Mouse (Mus musculus) lung, postnatal 10 days (tissue): ENCODE data around the gene Rin2.
A peak's percentile ranks its signal among the peaks of the same experiment; 100 is the strongest.
"Not testable (repeated sequence)": the region's sequence is repeated elsewhere in the genome, so short reads cannot be mapped to it uniquely, and the experiment has no call there.

Experiments
- DNase-seq: peaks from one replicate; pipeline ENCODE4 v3.0.0; 2021

Gene Rin2

DNA sequence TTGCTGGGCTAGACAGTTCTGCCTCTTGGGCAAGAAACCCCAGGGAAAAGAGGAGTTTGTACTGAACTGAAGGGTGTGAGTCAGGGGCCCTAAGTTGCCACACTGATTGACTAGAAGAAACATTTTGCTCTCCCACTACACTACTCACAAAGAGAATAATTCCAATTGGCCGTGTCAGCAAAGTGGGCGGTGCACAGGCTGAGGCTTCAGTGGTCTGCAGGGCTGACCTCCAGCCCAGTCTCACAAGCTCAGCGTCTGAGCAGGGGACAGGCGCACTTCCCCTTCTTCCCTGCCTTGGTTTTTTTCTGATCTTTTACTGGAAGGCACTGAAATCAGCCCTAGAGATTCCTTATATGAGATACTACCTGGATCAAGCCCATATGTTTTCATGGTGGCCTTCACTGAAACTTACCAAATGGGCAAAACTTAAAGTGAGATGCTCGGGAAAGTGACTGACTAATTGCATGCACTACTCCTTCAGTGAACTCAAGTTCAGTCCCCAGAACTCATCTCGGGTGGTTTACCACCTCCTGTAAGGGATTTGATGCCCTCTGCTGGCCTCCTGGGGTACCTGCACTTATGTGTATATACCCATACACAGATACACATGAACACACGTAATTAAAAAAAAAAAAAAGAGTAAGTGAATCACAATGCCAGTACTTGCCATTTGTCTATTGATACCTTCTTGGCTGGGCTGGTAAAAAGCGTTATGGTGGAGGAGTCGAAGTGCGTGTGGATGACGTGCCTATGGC is 191.9 kb downstream of the Rin2 start:
- no peak for DNase-seq

DNA sequence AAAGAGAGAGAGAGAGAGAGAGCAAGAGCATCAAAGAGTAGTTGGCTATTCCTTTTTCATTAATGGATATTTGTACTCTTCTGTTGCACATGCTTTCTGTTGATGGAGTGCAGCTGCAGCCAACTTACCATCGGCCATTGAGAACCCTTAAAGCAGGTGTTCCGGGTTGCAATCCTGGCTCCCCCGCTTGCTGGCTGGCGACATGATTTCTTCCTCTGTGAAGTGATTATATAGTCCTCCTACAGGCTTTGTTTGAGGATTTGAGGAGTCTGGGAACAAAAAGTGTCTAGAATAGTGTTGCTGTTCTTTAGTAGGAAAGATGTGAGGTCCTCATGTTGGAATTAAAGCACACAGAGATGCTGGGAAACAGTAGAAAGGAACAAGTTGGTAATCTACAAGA is 196.3 kb downstream of the Rin2 start:
- no peak for DNase-seq

DNA sequence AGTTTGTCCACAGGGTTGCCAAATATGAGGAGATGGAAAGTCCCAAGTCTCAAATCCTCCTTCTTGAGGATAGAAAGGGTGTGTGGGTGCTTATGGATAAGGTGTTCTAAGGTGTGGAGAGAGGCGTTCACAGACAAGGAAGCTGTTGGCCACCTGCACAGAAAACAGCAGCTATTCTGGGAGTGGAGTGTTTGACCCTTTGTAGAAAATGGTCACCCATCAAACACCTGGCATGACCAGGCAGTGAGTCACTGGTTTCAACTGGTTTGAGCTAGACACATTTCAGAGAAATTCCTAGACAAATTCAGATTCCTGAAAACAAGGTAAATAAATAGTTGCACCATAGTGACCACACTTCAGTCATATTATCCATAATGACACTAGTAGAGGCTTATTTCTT is 197.1 kb downstream of the Rin2 start:
- no peak for DNase-seq

DNA sequence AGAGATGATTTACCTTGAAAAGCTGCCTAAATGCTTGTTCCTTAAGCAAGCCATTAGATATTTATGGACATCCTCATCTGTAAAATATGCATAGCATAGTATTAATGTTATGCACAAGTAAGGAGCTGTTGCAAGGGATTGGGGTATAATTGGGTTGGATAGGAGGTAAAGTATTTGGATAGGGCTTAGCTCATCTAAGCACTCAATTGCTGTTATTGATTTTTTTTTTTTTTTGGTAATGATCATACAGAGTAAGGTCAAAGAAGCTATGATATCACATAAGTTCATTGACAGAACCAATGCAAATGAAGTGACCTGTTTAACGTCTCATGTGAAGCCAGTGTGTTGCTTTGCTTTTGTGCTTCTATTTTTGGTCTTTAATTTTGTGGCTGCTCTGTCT is 198.9 kb downstream of the Rin2 start:
- no peak for DNase-seq

DNA sequence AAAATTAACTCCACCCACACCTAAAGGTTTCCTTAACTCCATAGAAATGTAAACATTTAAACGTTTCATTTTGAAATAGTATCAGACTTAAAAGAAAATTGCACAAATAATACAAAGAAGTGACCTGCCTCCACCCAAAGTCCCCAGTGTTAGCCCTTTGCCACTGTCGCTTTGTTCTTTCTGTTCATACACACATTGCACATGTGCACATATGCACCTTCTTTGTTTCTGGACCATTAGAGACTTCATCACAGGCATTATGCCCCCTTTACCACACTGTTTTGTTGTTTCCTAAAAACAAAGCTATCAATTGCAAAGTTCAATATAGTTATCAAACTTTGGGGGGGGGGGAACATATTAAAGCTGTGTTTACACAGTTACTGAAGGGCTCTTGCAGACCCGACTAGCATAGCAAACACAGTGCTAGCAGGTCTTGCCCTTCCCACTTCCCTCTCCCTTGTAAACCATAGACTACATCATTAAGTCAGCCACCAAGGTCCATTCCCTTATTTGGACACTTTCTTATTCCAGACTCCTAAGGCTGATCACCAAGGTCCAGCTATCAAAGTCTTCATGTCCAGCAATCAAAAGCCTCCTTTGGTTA is 200.0 kb downstream of the Rin2 start:
- no peak for DNase-seq

DNA sequence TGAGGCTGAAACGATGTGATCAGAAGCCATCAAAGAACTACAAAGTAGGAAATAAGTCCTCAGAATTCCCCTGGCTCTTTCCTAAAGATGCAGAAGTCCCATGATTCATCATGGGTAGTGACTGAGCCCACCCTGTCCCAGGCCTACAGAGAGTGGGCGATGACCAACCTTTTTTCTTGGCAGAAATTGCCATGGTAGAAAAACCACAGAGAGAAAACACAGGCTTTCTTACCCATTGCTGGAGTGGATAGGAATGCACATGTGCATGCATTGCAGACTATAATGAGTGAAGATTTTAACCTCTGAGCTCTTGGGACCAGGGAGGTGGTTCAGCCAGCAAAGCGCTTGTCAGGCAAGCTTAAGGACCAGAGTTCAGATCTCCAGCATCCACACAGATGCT is 202.2 kb downstream of the Rin2 start:
- no peak for DNase-seq

DNA sequence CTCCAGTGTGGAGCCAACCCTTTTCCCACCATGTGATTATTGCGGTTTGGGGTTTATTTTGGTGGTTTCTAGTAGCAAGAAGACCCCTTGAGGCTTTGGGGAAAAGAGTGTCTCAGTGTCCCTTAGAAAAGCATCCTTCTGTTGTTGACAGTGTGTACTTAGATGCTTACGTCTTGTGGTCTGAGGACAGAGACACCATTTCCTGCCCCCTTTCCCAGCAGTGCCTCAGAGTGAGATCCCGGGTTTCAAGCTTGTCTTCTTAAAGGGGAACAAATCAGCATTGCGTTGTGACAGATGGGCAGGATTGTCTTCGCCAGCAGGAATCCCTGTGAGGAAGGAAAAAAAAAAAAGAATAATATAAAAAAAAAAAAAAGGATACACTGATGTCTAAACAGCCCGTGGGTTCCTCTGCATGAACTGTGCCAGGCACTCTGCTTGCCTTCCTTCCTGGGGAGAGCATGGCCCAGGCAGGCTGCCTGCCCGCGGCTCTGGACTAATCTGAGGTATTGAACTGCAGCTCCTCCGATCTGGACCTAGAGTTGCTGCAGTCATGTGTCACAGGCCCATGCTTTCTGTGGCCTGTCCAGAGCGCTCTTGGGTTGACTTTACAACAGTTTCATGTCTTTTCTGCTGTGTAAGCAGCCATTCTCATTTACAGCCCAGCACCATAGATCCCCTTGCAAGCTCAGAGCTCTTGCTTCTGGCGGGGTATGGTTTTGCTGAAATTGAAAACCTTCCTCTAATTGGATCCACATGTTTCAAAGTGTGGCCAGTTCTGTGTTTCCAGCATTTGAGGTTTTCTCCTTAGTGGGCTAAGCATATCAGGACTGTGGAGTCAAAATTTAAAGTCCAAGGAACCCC is 206.1 kb downstream of the Rin2 start:
- DNase-seq = peak; percentile 36

DNA sequence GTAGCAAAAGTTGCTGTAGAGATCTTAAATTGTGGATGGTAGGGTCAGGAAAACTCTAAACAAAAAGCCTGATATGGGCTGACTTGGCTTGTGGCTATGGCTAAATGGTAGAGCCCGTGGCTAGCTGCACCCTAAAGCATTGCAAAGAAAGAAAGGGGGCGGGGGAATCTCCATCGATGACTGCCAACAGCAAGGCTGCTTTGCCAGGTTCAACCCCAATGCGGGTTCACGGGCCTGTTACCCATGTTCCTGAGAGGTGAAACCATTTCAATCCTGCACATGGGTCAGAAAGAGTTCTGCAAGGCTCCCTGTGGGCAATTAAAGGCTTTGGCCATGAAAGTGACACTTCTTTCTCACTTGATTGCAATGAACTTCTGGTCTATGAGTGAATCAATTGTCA is 206.9 kb downstream of the Rin2 start:
- no peak for DNase-seq

DNA sequence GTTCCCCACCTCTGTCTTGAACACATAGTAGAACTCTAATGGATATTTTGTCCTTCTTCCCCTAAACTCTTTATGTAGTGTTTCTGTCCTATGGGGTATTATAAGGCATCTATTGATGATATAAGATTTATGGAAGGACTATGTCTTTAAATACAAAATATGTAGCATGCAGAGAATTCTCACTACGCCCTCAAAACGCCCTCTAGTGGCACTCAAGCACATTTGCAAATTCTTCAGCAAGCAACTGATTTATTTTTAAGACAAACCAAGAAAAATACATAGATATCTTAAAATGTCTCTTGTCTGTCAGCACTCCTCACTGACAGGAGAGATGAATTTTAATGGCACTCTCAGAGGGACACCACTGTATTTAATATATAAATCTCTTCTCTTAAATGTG is 207.4 kb downstream of the Rin2 start:
- no peak for DNase-seq

DNA sequence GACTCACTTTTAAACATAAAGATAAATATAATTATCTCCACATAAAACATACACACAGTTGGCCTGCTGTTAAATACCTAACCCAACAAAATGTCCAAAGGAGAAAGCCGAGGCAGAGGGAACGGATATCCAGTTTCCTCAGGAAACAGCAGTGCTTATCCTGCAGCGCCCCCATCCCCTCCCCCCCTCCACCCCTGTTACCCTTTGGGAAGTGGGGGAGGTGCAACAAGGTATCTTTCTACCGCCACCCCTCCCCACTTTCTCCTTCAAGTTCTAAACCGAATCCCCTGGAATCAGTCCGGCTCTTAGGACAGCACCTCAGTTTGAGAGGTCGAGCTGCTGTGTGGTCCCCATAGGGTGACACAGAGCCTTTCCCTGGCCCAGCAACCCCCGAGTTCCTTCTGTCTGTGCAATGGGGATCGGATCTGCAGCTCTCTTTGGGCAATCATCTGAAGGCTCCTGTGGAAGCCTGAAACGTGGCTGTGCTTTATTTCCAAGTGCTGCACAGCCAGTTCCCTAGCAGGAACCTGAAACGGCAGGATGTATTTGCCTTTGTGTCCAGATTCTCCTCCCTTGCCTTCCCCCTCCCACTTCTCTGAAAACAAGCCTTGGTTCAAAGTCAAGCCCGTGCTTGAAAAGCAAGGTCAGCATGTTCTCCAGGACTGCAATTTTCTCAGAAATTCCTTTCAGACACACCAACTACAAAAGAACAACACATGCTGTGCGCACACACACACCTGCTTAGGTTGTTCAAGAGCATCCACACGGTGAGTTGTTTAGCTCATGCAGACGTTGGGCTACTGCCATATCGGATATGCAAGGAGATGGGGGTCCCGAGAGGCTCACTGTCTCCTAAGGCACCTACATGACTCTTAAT is 209.3 kb downstream of the Rin2 start:
- DNase-seq = no peak

DNA sequence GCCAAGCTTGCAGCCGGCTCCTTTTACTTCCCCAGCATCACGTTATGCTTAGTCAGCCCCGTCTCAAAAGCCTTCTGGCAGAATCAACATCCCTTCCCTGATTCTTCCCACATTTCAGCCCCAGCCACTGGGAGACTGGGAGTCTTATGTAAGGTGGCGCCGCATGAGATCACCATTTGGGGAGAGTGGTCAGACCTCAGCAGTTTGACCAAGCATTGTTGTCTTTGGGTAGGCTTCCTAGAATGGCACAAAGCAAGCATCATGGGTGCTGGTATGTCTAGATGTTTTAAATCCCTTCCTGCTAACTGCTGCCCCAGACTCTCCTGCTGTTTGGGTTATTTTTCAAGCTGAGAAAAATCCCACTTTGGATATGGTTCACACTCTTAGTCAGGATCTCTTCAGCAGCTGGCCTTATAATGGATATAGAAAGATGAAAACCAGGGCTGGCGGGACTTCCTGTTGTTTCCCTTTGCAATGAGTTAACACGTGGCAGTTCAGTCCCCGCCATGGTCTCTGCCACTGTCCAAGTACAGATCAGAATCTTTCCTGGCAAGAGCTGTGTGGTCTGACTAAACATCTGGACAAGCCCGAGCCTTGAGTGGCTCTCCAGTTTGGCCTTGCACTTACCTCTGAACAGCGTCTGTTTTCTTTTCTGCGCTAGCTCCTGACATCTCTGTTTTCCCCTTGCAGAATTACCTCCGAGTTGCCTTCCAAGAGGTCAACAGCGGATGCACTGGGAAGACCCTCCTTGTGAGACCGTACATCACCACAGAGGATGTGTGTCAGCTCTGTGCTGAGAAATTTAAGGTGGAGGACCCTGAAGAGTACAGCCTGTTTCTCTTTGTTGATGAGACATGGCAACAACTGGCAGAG is 210.1 kb downstream of the Rin2 start:
- DNase-seq = peak; percentile 59

DNA sequence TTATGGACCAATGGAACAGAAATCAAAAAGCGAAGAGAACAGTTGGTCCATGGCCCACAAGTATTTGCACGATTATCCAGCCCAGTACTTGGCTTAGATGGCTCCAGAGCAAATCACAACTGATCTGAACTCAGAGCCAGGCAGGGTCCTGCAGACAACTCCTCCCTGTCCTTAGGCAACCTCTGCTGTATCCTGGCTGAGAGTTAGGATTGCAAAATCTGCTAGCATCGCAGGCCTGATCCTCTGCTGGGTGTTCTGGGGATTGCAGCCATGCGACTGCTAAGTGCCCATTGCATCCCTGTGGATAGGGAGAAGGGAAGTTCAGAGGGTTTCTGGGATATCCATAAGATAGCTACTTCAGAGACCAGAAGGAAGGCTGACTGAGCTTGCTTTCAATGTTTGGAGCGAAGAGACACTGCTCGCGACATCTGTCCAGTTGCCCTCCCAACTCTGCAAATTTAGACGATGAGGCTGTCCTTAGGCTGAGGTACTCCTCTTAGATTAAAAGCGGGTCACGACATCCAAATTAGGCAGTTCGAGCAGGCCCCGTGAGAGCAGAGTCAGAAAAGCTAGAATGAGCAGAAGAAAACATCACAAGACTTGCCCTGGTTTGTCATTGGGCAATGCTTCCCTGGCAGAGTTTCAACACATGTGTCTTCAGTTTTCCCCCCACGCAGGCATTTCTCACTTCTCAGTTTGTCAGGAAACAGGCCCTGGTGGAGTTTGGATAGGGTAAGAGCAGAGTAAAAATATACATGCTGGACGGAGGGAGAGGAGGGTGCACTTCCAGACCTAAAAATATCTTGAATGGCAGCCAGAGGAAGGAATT is 213.1 kb downstream of the Rin2 start:
- peak; percentile 88 for DNase-seq

DNA sequence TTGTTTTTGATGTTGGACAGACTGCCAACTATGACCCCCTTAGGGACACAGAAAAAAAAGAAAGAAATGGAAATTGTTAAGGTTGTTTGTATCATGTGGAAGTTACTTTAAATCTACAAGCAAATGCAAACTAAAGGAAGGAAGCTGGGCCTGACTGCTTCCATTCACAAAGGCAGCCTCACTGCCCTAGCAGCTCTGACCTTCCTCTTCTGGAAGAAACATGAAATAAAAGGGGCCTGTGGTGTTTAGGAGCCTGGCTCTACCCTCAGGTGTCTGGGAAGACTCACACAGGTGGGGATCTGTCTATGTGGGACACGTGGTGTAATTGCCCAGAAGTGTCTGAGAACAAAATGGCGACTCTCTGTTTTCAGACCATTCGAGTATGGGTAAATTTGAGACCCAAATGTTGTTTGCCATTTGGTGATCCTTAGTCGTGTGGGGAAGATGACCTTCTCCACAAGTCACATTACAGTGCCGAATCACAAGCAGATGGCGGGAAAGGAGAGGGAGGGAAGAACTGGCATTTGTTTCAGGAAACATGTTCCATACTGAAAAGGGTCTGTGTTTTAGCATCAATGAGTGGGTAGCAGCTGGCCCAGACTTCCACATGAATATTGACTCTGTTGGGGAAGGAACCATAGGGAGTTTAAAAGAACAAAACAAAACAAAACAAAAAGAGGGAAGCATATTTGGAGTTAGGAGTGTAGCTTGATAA is 213.9 kb downstream of the Rin2 start:
- no peak for DNase-seq

DNA sequence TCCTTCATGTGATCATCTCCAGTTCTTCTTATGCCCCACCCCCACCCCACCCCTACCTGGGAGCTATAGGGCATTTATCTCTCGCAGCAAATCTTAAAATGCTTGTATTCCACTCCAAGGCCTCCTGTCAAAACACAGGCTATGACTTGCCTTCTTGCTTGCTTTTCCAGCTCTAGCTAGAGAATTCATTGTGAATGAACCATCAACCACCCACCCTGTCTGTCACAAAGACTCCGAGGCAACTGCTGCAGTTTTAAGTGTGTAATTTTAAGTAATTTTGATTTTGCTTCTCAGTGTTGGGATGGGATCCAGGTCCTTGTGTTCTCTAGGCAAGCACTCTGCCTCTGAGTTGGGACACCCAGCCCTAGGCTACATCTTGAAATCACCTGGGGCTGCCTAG is 215.6 kb downstream of the Rin2 start:
- DNase-seq = no peak

DNA sequence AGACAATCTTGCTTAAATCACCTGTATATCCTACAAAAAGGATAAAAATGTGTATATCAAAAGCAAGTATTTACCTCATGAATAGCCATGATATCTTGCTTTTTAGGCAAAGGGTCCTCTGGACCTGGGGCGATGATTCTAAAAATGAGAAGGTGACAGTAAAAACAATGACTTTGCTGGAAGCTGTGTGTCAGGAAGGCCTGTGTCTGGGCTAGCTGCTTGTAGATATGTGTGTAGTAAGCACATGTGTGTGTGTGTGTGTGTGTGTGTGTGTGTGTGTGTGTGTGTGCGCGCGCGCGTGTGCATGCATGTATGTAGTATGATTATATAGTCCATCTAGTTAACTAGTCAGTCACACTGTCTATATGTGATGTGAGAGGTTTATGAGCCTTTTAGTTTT is 218.7 kb downstream of the Rin2 start:
- no peak for DNase-seq

DNA sequence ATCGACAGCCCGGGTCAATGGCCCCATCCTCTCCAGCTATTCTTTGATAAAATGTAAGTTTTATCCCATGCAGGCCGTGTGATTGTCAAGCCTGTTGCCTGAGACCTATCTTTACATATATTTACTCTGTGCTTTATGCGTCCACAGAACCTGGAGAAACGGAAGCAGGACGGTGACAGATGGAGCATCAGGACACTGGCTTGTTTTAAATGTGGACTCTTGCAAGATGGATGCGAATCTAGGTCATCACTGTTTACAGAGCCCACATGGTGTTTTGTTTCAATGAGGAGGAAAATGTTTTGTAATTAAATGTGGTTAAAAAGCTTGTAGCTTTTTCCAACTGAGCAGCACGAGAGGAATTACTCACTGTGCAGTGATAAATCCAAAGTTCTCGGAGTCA is 223.1 kb downstream of the Rin2 start:
- no peak for DNase-seq

DNA sequence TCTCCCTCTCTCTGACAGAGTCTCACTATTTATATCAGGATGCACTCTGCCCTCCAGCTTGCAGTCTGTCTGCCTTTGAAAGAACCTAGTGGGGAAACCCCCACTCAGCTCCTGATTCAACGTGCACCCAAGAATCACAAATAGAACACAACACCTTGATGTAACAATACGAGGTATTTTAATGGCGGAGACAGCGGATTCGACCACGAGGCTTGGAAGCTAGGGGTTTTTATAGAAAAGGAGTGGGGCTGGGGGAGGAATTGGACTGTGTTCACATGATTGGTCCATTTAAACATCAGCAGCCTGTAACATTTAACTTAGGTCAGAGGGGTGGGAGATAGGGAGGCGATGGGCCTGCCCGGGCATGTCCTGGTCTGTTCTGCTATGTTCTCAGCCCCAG is 225.3 kb downstream of the Rin2 start:
- DNase-seq = not testable (repeated sequence)

DNA sequence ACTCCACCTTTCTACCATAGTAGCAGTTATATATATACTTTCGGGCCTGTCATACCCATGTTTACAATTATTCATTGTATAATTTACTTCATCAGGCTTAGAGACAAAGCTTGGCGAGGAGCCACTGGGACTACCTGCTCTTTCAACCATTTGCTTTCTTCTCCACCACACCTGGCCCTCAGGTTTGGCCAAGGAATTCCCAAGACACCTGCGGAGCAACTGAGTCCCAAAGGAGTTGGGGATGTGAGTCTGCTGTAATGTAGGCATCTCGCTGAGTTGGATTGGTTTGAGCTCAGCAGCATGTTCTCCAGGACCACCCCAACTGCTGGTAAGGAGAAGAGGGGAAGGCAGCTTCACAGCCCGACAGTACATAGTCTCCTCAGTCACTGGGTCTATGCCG is 226.8 kb downstream of the Rin2 start, which contains the start of gene Naa20:
TSS of gene Naa20 (plus strand) at position 239 of the 400 bp plus-strand sequence.
- no peak for DNase-seq

DNA sequence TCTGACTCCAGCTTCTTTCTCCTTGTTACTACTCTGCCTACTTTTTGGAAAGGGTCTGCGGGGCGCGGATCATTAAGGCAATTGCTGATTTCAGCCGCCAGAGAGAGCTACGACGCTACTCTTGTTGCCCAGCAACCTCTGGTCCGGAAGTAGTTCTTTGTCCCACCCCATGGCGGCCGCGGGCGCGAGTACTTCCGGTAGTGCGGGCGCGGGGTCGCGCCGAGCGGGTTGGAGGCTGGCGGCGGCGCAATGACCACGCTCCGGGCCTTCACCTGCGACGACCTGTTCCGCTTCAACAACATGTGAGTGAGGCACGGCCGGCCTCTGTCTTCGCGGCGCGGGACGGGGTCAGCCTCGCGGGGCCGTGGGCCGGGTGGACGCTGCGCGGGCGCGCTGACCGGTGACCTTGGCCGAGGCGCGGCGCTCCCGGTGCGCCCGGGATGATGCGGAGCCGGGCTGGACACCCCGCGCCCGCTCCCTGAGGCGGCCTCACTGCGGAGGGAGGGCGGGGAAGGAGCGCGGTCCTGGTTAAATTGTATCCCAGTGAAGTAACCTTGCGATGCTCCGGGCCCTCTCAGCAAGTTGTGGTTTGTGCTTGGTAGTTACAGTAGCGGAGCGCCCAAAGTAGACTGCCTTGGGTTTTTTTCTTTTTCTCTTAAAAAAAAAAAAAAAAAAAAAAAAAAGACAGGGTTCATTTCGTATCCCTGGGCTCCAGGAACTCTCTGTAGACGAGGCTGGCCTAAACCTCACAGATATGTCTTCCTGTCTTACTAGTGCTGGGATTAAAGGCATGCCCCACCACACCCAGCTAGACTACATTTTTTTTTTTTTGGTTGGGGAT is 228.3 kb downstream of the Rin2 start:
- peak; percentile 94 for DNase-seq
